Mouse (Mus musculus): ENCODE results near the gene Olfr1162. TPM values are rescaled to one million over a fixed set of nuclear protein-coding genes. Genes with fewer than 3 reads are reported as not detected.
"Not testable (repeated sequence)": the region's sequence is repeated elsewhere in the genome, so short reads cannot be mapped to it uniquely, and the experiment has no call there.

The Olfr1162 gene
- not detected in 2 replicates for polyA plus RNA-seq (2014; fragmentation: Nextera tagmentation; extraction: Ambion mirVana)

DNA sequence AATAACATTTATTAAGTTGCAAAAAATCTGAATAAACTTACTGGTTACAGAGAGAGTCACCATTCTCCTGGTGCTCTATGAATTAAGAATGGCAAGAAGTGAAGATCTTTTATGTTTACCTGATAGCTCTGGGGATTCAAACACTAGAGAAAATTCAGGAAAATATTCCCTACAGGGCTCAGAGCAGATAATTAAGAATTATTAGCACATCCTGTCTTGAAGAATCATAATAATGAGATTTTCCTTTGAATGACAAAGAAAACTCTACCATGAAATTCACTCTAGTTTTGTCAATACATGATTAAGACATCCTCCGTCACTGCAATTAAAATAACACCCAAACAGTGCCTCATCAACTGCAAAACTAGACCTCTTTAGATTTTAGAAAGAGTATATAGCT is at the start of gene Olfr1162:
TSS of gene Olfr1162 (minus strand) at position 101 of the 400 bp plus-strand sequence.
- no peak within 1 kb of the TSS for H3K9ac ChIP-seq
- DNase-seq (no peak), ATAC-seq (ENCODE audit: insufficient read depth) (no peak)
- H3K9me3 ChIP-seq (ENCODE audit: low read depth, low read length) = no peaks in the 10 kb centered on the region
- H3K4me2 ChIP-seq = no peak within 1 kb of the TSS
- 84% methylated on average over 1 of the region's 1 CpGs for WGBS
- H3K4me3 ChIP-seq (ENCODE audit: low read depth, low read length) = no peak within 1 kb of the TSS
- no peaks in the 10 kb centered on the region for H3K27me3 ChIP-seq (ENCODE audit: insufficient read depth, low read length)
- no peaks in the 10 kb centered on the region for H3K36me3 ChIP-seq (ENCODE audit: insufficient read depth)
- TF ChIP-seq CTCF (IDR thresholded peaks at IDR 0.05; ENCODE audit: low read depth) = no peak
- H3K4me1 ChIP-seq (ENCODE audit: insufficient read depth) = no peaks in the 10 kb centered on the region
- no peak within 1 kb of the TSS for H3K27ac ChIP-seq (ENCODE audit: low read depth)

DNA sequence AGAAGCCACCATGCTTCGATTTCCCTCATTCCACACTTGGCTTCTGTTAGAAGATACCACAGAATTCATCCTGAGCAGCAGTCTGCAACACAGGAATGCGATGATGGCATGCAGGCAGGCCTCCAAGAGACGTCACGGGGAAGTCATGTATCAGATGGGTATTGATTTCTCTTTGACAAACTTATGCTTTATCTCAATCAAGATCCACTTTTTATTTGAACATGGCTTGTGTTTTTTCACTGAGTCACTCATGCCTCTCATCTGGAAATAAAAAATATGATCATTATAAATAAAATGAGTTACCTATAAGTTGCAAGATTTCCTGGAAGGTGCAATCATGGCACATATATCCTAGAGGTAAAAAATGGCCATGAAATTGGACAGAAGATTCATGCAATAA is 42.9 kb upstream of the Olfr1162 start, which contains the start of gene Olfr1164:
TSS of gene Olfr1164 (minus strand) at position 101 of the 400 bp plus-strand sequence.
- Histone ChIP-seq H3K36me3 (ENCODE audit: insufficient read depth) (no peaks in the 10 kb centered on the region), H3K27me3 (ENCODE audit: insufficient read depth, low read length) (no peaks in the 10 kb centered on the region), H3K4me3 (ENCODE audit: low read depth, low read length) (no peak within 1 kb of the TSS), H3K9me3 (ENCODE audit: low read depth, low read length) (no peaks in the 10 kb centered on the region), H3K4me2 (no peak within 1 kb of the TSS), H3K4me1 (ENCODE audit: insufficient read depth) (no peaks in the 10 kb centered on the region), H3K27ac (ENCODE audit: low read depth) (no peak within 1 kb of the TSS), H3K9ac (no peak within 1 kb of the TSS)
- DNase-seq (no peak), ATAC-seq (ENCODE audit: insufficient read depth) (no peak)
- TF ChIP-seq CTCF (IDR thresholded peaks at IDR 0.05; ENCODE audit: low read depth) = no peak
- 61% methylated on average over 4 of the region's 4 CpGs for WGBS

DNA sequence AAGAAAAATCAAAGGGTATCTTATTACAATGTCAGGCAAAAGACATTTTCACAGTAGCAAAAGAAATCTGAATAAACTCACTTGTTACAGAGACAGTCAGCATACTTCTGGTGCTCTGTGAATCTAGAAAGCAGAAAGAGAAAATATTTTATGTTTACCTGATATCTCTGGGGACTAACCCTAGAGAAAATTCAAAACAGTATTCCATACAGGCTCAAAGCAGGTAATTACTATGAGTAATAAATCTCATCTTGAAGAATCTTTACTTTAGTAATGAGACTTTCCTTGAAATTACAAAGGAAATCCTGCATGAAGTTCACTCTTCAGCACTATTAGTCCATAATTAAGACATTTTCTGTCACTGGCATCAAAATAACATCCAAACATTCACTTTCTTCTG is 20.8 kb upstream of the Olfr1162 start, which contains the start of gene Olfr1163:
TSS of gene Olfr1163 (minus strand) at position 101 of the 400 bp plus-strand sequence.
- H3K36me3 ChIP-seq (ENCODE audit: insufficient read depth) = no peaks in the 10 kb centered on the region
- DNase-seq (no peak), ATAC-seq (ENCODE audit: insufficient read depth) (no peak)
- no peak within 1 kb of the TSS for H3K27ac ChIP-seq (ENCODE audit: low read depth)
- H3K27me3 ChIP-seq (ENCODE audit: insufficient read depth, low read length) = no peaks in the 10 kb centered on the region
- H3K4me2 ChIP-seq = no peak within 1 kb of the TSS
- no peaks in the 10 kb centered on the region for H3K4me1 ChIP-seq (ENCODE audit: insufficient read depth)
- no peak within 1 kb of the TSS for H3K9ac ChIP-seq
- no peak within 1 kb of the TSS for H3K4me3 ChIP-seq (ENCODE audit: low read depth, low read length)
- H3K9me3 ChIP-seq (ENCODE audit: low read depth, low read length) = no peaks in the 10 kb centered on the region
- no peak for TF ChIP-seq CTCF (IDR thresholded peaks at IDR 0.05; ENCODE audit: low read depth)

DNA sequence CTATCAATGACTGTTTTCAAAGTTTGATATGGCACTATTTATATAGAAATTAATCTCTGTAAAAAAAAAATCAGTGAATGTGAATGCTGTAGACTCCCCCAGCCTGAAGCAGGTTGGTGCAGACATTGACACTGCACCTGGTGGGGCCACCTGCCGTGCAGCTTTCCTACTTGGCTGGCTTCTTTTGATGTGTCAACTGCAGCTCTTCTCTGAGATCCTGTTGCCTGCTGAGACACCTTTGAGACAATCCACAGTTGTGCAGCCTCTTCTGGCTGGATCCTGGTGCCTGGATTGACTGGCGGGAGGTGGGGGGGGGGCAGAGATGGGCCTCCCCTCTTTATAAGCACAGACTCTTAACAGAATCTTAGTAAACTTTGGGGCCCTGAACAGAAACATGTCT is 12.7 kb upstream of the Olfr1162 start:
- no peaks in the 10 kb centered on the region for H3K9me3 ChIP-seq (ENCODE audit: low read depth, low read length)
- no peak overlapping the region for H3K27ac ChIP-seq (ENCODE audit: low read depth)
- DNase-seq (no peak), ATAC-seq (ENCODE audit: insufficient read depth) (no peak)
- WGBS = 75% methylated on average over 2 of the region's 2 CpGs
- no peak overlapping the region for H3K4me2 ChIP-seq
- no peaks in the 10 kb centered on the region for H3K27me3 ChIP-seq (ENCODE audit: insufficient read depth, low read length)
- H3K36me3 ChIP-seq (ENCODE audit: insufficient read depth) = no peaks in the 10 kb centered on the region
- H3K4me1 ChIP-seq (ENCODE audit: insufficient read depth) = no peaks in the 10 kb centered on the region
- H3K4me3 ChIP-seq (ENCODE audit: low read depth, low read length) = no peak overlapping the region
- TF ChIP-seq CTCF (IDR thresholded peaks at IDR 0.05; ENCODE audit: low read depth) = no peak
- H3K9ac ChIP-seq = no peak overlapping the region

DNA sequence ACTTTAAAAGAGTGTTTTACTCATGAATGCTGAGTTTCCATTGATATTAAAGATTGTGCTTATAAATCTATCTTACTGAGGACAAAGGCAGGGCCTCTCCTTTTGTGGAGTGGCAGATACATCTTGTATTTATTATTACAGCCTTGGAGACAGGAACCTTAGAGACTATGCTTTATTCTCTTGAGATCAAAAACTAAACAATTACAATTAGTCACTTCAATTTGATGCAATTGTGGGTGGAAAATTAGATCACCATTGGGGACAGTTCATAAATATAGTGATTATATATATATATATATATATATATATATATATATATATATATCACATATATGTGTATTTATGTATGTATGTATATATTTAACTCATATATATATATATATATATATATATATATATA is 13.3 kb downstream of the Olfr1162 start, which contains the start of gene Olfr73:
TSS of gene Olfr73 (minus strand) at position 101 of the 400 bp plus-strand sequence.
- H3K4me1 ChIP-seq (ENCODE audit: insufficient read depth) = no peaks in the 10 kb centered on the region
- TF ChIP-seq CTCF (IDR thresholded peaks at IDR 0.05; ENCODE audit: low read depth) = no peak
- DNase-seq = no peak
- H3K27me3 ChIP-seq (ENCODE audit: insufficient read depth, low read length) = no peaks in the 10 kb centered on the region
- H3K9ac ChIP-seq = no peak within 1 kb of the TSS
- no peaks in the 10 kb centered on the region for H3K9me3 ChIP-seq (ENCODE audit: low read depth, low read length)
- H3K4me3 ChIP-seq (ENCODE audit: low read depth, low read length) = no peak within 1 kb of the TSS
- H3K36me3 ChIP-seq (ENCODE audit: insufficient read depth) = no peaks in the 10 kb centered on the region
- H3K4me2 ChIP-seq = no peak within 1 kb of the TSS
- no peak within 1 kb of the TSS for H3K27ac ChIP-seq (ENCODE audit: low read depth)
- ATAC-seq (ENCODE audit: insufficient read depth) = no peak

DNA sequence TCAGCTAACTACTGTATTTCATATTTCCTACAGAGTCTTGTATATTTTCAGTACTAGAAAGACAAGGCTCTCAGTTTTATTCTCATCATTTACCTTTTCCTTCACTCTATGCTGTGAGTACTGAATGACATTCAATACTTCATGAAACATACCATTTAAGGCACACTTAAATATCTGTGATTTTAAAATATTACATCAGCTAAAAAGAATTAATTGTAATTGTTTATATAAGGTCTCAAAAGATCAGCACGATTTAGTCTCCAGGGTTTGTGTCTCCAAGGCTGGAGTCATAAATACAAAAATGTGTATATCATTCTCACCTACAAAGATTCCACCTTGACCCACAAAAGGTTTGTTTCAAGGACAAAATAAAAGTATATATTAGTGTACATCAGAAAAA is 28.5 kb downstream of the Olfr1162 start, which contains the start of gene Olfr1161:
TSS of gene Olfr1161 (plus strand) at position 301 of the 400 bp plus-strand sequence.
- H3K4me1 ChIP-seq (ENCODE audit: insufficient read depth); H3K9me3 ChIP-seq (ENCODE audit: low read depth, low read length); H3K27me3 ChIP-seq (ENCODE audit: insufficient read depth, low read length); H3K4me3 ChIP-seq (ENCODE audit: low read depth, low read length); H3K36me3 ChIP-seq (ENCODE audit: insufficient read depth); DNase-seq; H3K27ac ChIP-seq (ENCODE audit: low read depth); H3K4me2 ChIP-seq; H3K9ac ChIP-seq; ATAC-seq (ENCODE audit: insufficient read depth): not testable (repeated sequence)
- WGBS = 63% methylated on average over 1 of the region's 1 CpGs

DNA sequence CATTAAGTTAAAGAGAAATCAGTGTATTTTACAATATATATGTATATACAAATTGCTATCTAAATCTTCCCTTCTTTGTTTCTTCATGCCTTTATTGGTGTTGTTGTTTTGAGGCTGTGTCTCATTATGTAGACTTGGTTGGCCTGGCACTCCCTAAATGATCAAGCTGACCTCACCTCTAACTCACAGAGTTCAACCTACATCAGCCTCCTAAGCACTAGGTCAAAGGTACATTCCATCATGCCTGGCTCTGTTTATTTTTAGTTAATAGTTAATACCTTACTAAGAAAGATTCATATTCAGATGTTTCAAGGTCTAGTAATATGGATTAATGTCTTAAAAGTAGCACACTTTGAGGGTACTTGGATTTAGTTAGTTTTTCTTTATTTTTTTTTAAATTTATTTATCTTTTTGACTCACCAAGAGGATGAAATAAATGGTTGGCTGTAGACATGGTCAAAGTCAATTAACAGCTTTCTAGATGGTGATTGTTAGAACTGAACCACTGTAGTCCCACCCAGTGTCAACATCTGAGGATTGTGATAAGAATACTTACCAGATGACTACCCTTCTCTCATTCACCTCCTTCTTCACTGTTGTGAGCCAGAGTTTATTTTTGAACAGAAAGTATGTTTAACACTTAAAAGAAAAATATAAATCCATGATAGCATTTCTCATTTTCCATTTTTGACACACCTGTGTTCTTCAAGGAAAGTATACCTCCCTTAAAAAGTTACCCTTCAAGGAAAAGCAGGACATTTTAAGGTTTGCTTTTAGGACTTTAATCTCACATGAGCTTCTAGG is 43.2 kb downstream of the Olfr1162 start, which contains the start of gene Olfr1160:
TSS of gene Olfr1160 (minus strand) at position 754 of the 804 bp plus-strand sequence.
- H3K27me3 ChIP-seq (ENCODE audit: insufficient read depth, low read length) = no peaks in the 10 kb centered on the region
- TF ChIP-seq CTCF (IDR thresholded peaks at IDR 0.05; ENCODE audit: low read depth) = no peak
- no peaks in the 10 kb centered on the region for H3K4me1 ChIP-seq (ENCODE audit: insufficient read depth)
- DNase-seq (no peak), ATAC-seq (ENCODE audit: insufficient read depth) (no peak)
- no peak within 1 kb of the TSS for H3K4me3 ChIP-seq (ENCODE audit: low read depth, low read length)
- H3K36me3 ChIP-seq (ENCODE audit: insufficient read depth) = no peaks in the 10 kb centered on the region
- no peaks in the 10 kb centered on the region for H3K9me3 ChIP-seq (ENCODE audit: low read depth, low read length)
- no peak within 1 kb of the TSS for H3K4me2 ChIP-seq
- no peak within 1 kb of the TSS for H3K9ac ChIP-seq
- no peak within 1 kb of the TSS for H3K27ac ChIP-seq (ENCODE audit: low read depth)

Other genes with a start within 250 kb of the Olfr1162 start
- not detected in 2 replicates for gene Olfr1145, start 241.3 kb downstream of the Olfr1162 start, polyA plus RNA-seq (2014; fragmentation: Nextera tagmentation; extraction: Ambion mirVana)
- gene Olfr1148, start 220.6 kb downstream of the Olfr1162 start, polyA plus RNA-seq (2014; fragmentation: Nextera tagmentation; extraction: Ambion mirVana) = not detected in 2 replicates
- not detected in 2 replicates for gene Olfr1150-ps1, start 207.1 kb downstream of the Olfr1162 start, polyA plus RNA-seq (2014; fragmentation: Nextera tagmentation; extraction: Ambion mirVana)
- gene Olfr1151, start 195.3 kb downstream of the Olfr1162 start, polyA plus RNA-seq (2014; fragmentation: Nextera tagmentation; extraction: Ambion mirVana) = not detected in 2 replicates
- not detected in 2 replicates for gene Olfr1152, start 184.6 kb downstream of the Olfr1162 start, polyA plus RNA-seq (2014; fragmentation: Nextera tagmentation; extraction: Ambion mirVana)
- gene Olfr1153, start 156.2 kb downstream of the Olfr1162 start, polyA plus RNA-seq (2014; fragmentation: Nextera tagmentation; extraction: Ambion mirVana) = not detected in 2 replicates
- gene Olfr1154, start 146.0 kb downstream of the Olfr1162 start, polyA plus RNA-seq (2014; fragmentation: Nextera tagmentation; extraction: Ambion mirVana) = not detected in 2 replicates
- gene Olfr1155, start 106.0 kb downstream of the Olfr1162 start, polyA plus RNA-seq (2014; fragmentation: Nextera tagmentation; extraction: Ambion mirVana) = not detected in 2 replicates
- gene Olfr1156, start 98.0 kb downstream of the Olfr1162 start, polyA plus RNA-seq (2014; fragmentation: Nextera tagmentation; extraction: Ambion mirVana) = not detected in 2 replicates
- gene Olfr1157, start 82.8 kb downstream of the Olfr1162 start, polyA plus RNA-seq (2014; fragmentation: Nextera tagmentation; extraction: Ambion mirVana) = not detected in 2 replicates
- gene Olfr74, start 76.5 kb downstream of the Olfr1162 start, polyA plus RNA-seq (2014; fragmentation: Nextera tagmentation; extraction: Ambion mirVana) = not detected in 2 replicates
- not detected in 2 replicates for gene Olfr1158, start 61.0 kb downstream of the Olfr1162 start, polyA plus RNA-seq (2014; fragmentation: Nextera tagmentation; extraction: Ambion mirVana)
- gene Olfr1160, start 42.9 kb downstream of the Olfr1162 start, polyA plus RNA-seq (2014; fragmentation: Nextera tagmentation; extraction: Ambion mirVana) = not detected in 2 replicates
- not detected in 2 replicates for gene Olfr1161, start 28.4 kb downstream of the Olfr1162 start, polyA plus RNA-seq (2014; fragmentation: Nextera tagmentation; extraction: Ambion mirVana)
- not detected in 2 replicates for gene Olfr73, start 13.4 kb downstream of the Olfr1162 start, polyA plus RNA-seq (2014; fragmentation: Nextera tagmentation; extraction: Ambion mirVana)
- gene Olfr1163, start 20.7 kb upstream of the Olfr1162 start, polyA plus RNA-seq (2014; fragmentation: Nextera tagmentation; extraction: Ambion mirVana) = not detected in 2 replicates
- gene Olfr1164, start 42.8 kb upstream of the Olfr1162 start, polyA plus RNA-seq (2014; fragmentation: Nextera tagmentation; extraction: Ambion mirVana) = not detected in 2 replicates
- gene Olfr1166, start 77.1 kb upstream of the Olfr1162 start, polyA plus RNA-seq (2014; fragmentation: Nextera tagmentation; extraction: Ambion mirVana) = not detected in 2 replicates
- gene Olfr1167, start 104.1 kb upstream of the Olfr1162 start, polyA plus RNA-seq (2014; fragmentation: Nextera tagmentation; extraction: Ambion mirVana) = not detected in 2 replicates
- not detected in 2 replicates for gene Olfr1168, start 130.8 kb upstream of the Olfr1162 start, polyA plus RNA-seq (2014; fragmentation: Nextera tagmentation; extraction: Ambion mirVana)
- gene Olfr1170, start 177.2 kb upstream of the Olfr1162 start, polyA plus RNA-seq (2014; fragmentation: Nextera tagmentation; extraction: Ambion mirVana) = not detected in 2 replicates
- gene Olfr1173, start 228.7 kb upstream of the Olfr1162 start, polyA plus RNA-seq (2014; fragmentation: Nextera tagmentation; extraction: Ambion mirVana) = 0.03 TPM in 1 of 2 replicates, not detected in the other

Data from lung, embryonic 14.5 days (tissue).